11 mouse cellular contexts compared by ENCODE assay signal in the genomic region with DNA sequence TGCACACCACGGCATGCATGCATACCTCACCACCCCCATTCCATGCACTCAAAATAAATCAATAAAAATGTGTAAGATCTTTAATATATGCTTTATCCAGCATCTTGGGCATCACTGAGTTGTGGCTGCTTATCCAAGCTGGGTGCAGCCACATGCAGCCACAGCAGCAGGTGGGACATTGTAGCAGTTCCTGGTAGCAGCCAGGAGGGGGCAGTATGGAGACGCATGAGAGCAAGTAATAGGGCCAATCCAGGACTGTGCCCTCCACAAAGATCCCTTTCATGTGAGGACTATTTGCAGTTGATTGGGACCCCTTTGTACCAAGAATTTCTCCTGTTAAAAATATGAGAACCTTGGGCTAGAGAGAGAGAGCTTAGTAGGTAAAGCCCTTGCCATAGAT. TPM values are rescaled to one million over a fixed set of nuclear protein-coding genes. Genes with fewer than 3 reads are reported as not detected.
DNase-seq lines count a peak whose midpoint lies in the region; ATAC-seq and TF ChIP-seq lines count a peak whose summit lies in the region.
"Had no signal": no experiment of that assay in that cellular context is flagged by ENCODE, and none has a peak within 500 bp of the region (broad histone marks: within the 10 kb centered on the region; RNA-seq: fewer than 3 reads in every experiment).

No protein-coding gene starts in this region.

- H3K9me3 ChIP-seq in liver, postnatal 0 days (ENCODE audit: low read length) = no peaks in the 10 kb centered on the region
- H3K9me3 ChIP-seq: midbrain, embryonic 12.5 days had no signal

- no peaks in the 10 kb centered on the region for H3K27me3 ChIP-seq in liver, postnatal 0 days (ENCODE audit: insufficient read depth, low read length)
- H3K27me3 ChIP-seq: midbrain, embryonic 12.5 days had no signal

- H3K9ac ChIP-seq in liver, postnatal 0 days (replicated peaks) = no peak overlapping the region
- H3K9ac ChIP-seq: midbrain, embryonic 12.5 days had no signal

- H3K4me2 ChIP-seq in liver, postnatal 0 days (ENCODE audit: low read depth, low read length) = no peak overlapping the region
- H3K4me2 ChIP-seq: heart, embryonic 11.5 days; midbrain, embryonic 12.5 days had no signal

- peak; percentile 62 for TF ChIP-seq CTCF in left cerebral cortex, adult 2 months (IDR thresholded peaks at IDR 0.05)
- peak; percentile 75 for TF ChIP-seq CTCF in liver, postnatal 0 days (IDR thresholded peaks at IDR 0.05; ENCODE audit: low read depth)

- DNase-seq in CD4-positive, CD25-positive, alpha-beta regulatory T cell, adult 2 months (ENCODE audit: low read depth, low spot score) = peak; percentile 78
- DNase-seq in left cerebral cortex, adult 2 months (ENCODE audit: extremely low spot score in 1 of 2, low spot score in 2 of 2) = no peak
- no peak for DNase-seq in left cerebral cortex, adult 11 months (ENCODE audit: low spot score)
- DNase-seq in NIH3T3 (ENCODE audit: low read depth) = peak; percentile 50
- DNase-seq in liver, postnatal 0 days = peak; percentile 45
- no peak for DNase-seq in urinary bladder, postnatal 10 days (ENCODE audit: low spot score)
- no peak for DNase-seq in cerebellum, postnatal 4 days (ENCODE audit: low spot score in 2 of 2)
- DNase-seq: right cerebral cortex, postnatal 4 days had no signal

- ATAC-seq in CD4-positive, CD25-positive, alpha-beta regulatory T cell, adult 4 months = no peak
- no peak for ATAC-seq in liver, postnatal 0 days

- no peak overlapping the region for H3K27ac ChIP-seq in left cerebral cortex, adult 2 months
- no peak overlapping the region for H3K27ac ChIP-seq in liver, postnatal 0 days (ENCODE audit: low read depth)
- H3K27ac ChIP-seq: midbrain, embryonic 12.5 days had no signal

- no peak overlapping the region for H3K4me3 ChIP-seq in left cerebral cortex, adult 2 months
- no peak overlapping the region for H3K4me3 ChIP-seq in liver, postnatal 0 days (ENCODE audit: low read depth, low read length)
- H3K4me3 ChIP-seq: midbrain, embryonic 12.5 days had no signal

- 51% methylated on average over 2 of the region's 2 CpGs for WGBS in liver, postnatal 0 days (ENCODE audit: insufficient replicate concordance)

- H3K36me3 ChIP-seq in liver, postnatal 0 days (replicated peaks; ENCODE audit: insufficient read depth, low read length) = no peaks in the 10 kb centered on the region; the same call in 1 of the 2 replicates
- H3K36me3 ChIP-seq: midbrain, embryonic 12.5 days had no signal

- no peak for TF ChIP-seq EP300 in liver, postnatal 0 days (IDR thresholded peaks at IDR 0.05; ENCODE audit: low read depth)

- intact Hi-C loops in left cerebral cortex, adult 2 months (cut with DNase I) = no loop called here

- H3K4me1 ChIP-seq in liver, postnatal 0 days (ENCODE audit: insufficient read depth) = no peaks in the 10 kb centered on the region

RNA-seq across cellular contexts. Expression of a gene that starts 18.8 kb away (rescaled TPM):
- 10 to 100 TPM; 19.5 to 28.9 TPM for polyA plus RNA-seq in CD4-positive, CD25-positive, alpha-beta regulatory T cell, adult 4 months (2017; shearing (Covaris generic))
- 10 to 100 TPM; 22.2 to 22.6 TPM for total RNA-seq in left cerebral cortex, adult 2 months (2021)
- polyA plus RNA-seq in liver, postnatal 0 days (2015; fragmentation: Nextera tagmentation; extraction: Ambion mirVana) = 2.8 and 4.0 TPM in 2 replicates

RNA-seq across cellular contexts. Expression of a gene that starts 47.4 kb away (rescaled TPM):
- not detected for polyA plus RNA-seq in CD4-positive, CD25-positive, alpha-beta regulatory T cell, adult 4 months (2017; shearing (Covaris generic))
- total RNA-seq in left cerebral cortex, adult 2 months (2021) = under 1 TPM; 0.77 to 0.96 TPM
- not detected in 2 replicates for polyA plus RNA-seq in liver, postnatal 0 days (2015; fragmentation: Nextera tagmentation; extraction: Ambion mirVana)

Comparison
In these comparisons a context has a peak if more than half of its experiments do, and no peak if none do; other contexts are left out.
1. DNase-seq: peak in CD4-positive, CD25-positive, alpha-beta regulatory T cell, adult 2 months (single experiment), NIH3T3 (single experiment) and liver, postnatal 0 days (single experiment); none in left cerebral cortex, adult 2 months (0 of 2), left cerebral cortex, adult 11 months (single experiment), urinary bladder, postnatal 10 days (single experiment) and cerebellum, postnatal 4 days (0 of 2).